Mouse (Mus musculus) CH12.LX (cell line): ENCODE measurements at regions not wholly inside any gene's neighbourhood (a gene's known extent, or its start where the extent isn't known, plus 50 kb on each side); places are given as distances from the start of the nearest gene placed in this dataset.

Experiments used
- DNase-seq: peaks from one replicate; pipeline ENCODE4 v3.0.0-alpha.2; 2013; ENCODE audit errors: extremely low read depth
- H3K27ac ChIP-seq: 2 replicates; pipeline ENCODE4 v1.5.1; 2012; ENCODE audit warnings: low read depth, mild to moderate bottlenecking, control low read depth, moderate library complexity; ENCODE audit not compliant: insufficient read depth
- H3K27me3 ChIP-seq: replicated peaks from 2 replicates; pipeline ENCODE3; 2012; ENCODE audit warnings: inconsistent platforms
- H3K36me3 ChIP-seq, 2 experiments: replicated peaks in 1 of 2; 2 replicates each; pipeline versions ENCODE3 to v1.6.1; 2012; ENCODE audit warnings: inconsistent platforms in 1 of 2, low read length in 1 of 2, mild to moderate bottlenecking in 1 of 2, mixed read lengths in 1 of 2, moderate library complexity in 1 of 2; ENCODE audit not compliant: control insufficient read depth in 1 of 2, insufficient read depth in 1 of 2
- H3K4me1 ChIP-seq, 2 experiments: 2 replicates each; pipeline ENCODE4 v1.6.1; 2012; ENCODE audit warnings: inconsistent platforms in 1 of 2, moderate library complexity in 1 of 2; ENCODE audit not compliant: insufficient read depth in 2 of 2, control insufficient read depth in 1 of 2
- H3K4me2 ChIP-seq: 2 replicates; pipeline ENCODE4 v1.6.1; 2012; ENCODE audit warnings: low read depth, mild to moderate bottlenecking, control low read depth; ENCODE audit not compliant: poor library complexity, insufficient read depth, severe bottlenecking
- H3K4me3 ChIP-seq, 3 experiments: fragments of 150-350 bp in 1 of 3; sonication (generic) in 1 of 3; replicated peaks in 1 of 3; 2 replicates each; pipeline versions ENCODE3 to v1.5.1; 2011 to 2012; ENCODE audit warnings: low read depth in 2 of 3, low read length in 2 of 3, mild to moderate bottlenecking in 2 of 3, moderate library complexity in 2 of 3, control low read depth in 1 of 3, improper control_type of control experiment in 1 of 3, inconsistent platforms in 1 of 3, mixed read lengths in 1 of 3; ENCODE audit not compliant: poor library complexity in 1 of 3
- H3K79me2 ChIP-seq: replicated peaks from 2 replicates; pipeline ENCODE4 v1.6.1; 2012; ENCODE audit warnings: mild to moderate bottlenecking, moderate library complexity; ENCODE audit not compliant: control insufficient read depth, poor library complexity, insufficient read depth, severe bottlenecking; ENCODE audit errors: extremely low read depth
- H3K9ac ChIP-seq: 2 replicates; pipeline ENCODE4 v1.6.1; 2012; ENCODE audit warnings: low read depth, mild to moderate bottlenecking, control low read depth, moderate library complexity; ENCODE audit not compliant: insufficient read depth
- H3K9me3 ChIP-seq: replicated peaks from 2 replicates; pipeline ENCODE3; 2012; ENCODE audit warnings: low read length, inconsistent platforms, mixed read lengths
- BHLHE40 ChIP-seq: IDR thresholded peaks from 2 replicates; pipeline ENCODE4 v1.6.1; 2011; ENCODE audit warnings: mild to moderate bottlenecking, low read depth, low read length, improper control_type of control experiment
- CTCF ChIP-seq, 2 experiments: IDR thresholded peaks in 1 of 2; conservative IDR thresholded peaks in 1 of 2; 2 replicates each; pipeline ENCODE4 v1.5.1; 2011 to 2012; ENCODE audit warnings: low read depth in 2 of 2, low read length in 2 of 2, improper control_type of control experiment in 1 of 2, inconsistent platforms in 1 of 2, mild to moderate bottlenecking in 1 of 2, moderate library complexity in 1 of 2
- E2F4 ChIP-seq: IDR thresholded peaks from 2 replicates; pipeline ENCODE4 v1.6.1; 2011; ENCODE audit warnings: low read depth, low read length, improper control_type of control experiment; ENCODE audit not compliant: insufficient replicate concordance
- EP300 ChIP-seq: IDR thresholded peaks from 2 replicates; pipeline ENCODE4 v1.6.1; 2011; ENCODE audit warnings: low read length, improper control_type of control experiment
- ETS1 ChIP-seq: conservative IDR thresholded peaks from 2 replicates; pipeline ENCODE4 v1.6.1; 2012; ENCODE audit warnings: low read depth, mild to moderate bottlenecking, inconsistent platforms, low read length, improper control_type of control experiment, moderate library complexity
- IRF4 ChIP-seq: IDR thresholded peaks from 2 replicates; pipeline ENCODE4 v1.6.1; 2014; ENCODE audit warnings: low read depth, mild to moderate bottlenecking, inconsistent platforms, low read length, improper control_type of control experiment
- KAT2A ChIP-seq: IDR thresholded peaks from 2 replicates; pipeline ENCODE4 v1.6.1; 2012; ENCODE audit warnings: low read length, improper control_type of control experiment, inconsistent platforms; ENCODE audit not compliant: insufficient replicate concordance
- MAFK ChIP-seq: IDR thresholded peaks from 2 replicates; pipeline ENCODE4 v1.6.1; 2011; ENCODE audit warnings: low read length, improper control_type of control experiment; ENCODE audit not compliant: insufficient replicate concordance
- NELFE ChIP-seq: IDR thresholded peaks from 2 replicates; pipeline ENCODE4 v1.6.1; 2011; ENCODE audit warnings: low read depth, low read length, improper control_type of control experiment
- POLR2AphosphoS2 ChIP-seq: IDR thresholded peaks from 2 replicates; pipeline ENCODE4 v1.6.1; 2011; ENCODE audit warnings: low read depth, low read length, improper control_type of control experiment
- RCOR1 ChIP-seq: conservative IDR thresholded peaks from 2 replicates; pipeline ENCODE4 v1.6.1; 2012; ENCODE audit warnings: low read depth, mild to moderate bottlenecking, inconsistent platforms, low read length, improper control_type of control experiment
- SIN3A ChIP-seq: IDR thresholded peaks from 2 replicates; pipeline ENCODE4 v1.6.1; 2012; ENCODE audit warnings: low read length, improper control_type of control experiment, inconsistent platforms
- TCF12 ChIP-seq: IDR thresholded peaks from 2 replicates; pipeline ENCODE4 v1.6.1; 2014; ENCODE audit warnings: low read depth, mild to moderate bottlenecking, inconsistent platforms, low read length, improper control_type of control experiment
- USF1 ChIP-seq: IDR thresholded peaks from 2 replicates; pipeline ENCODE4 v1.6.1; 2014; ENCODE audit warnings: low read depth, mild to moderate bottlenecking, inconsistent platforms, low read length, improper control_type of control experiment
- ZC3H11A ChIP-seq: IDR thresholded peaks from 2 replicates; pipeline ENCODE4 v1.6.1; 2012; ENCODE audit warnings: low read depth, mild to moderate bottlenecking, inconsistent platforms, low read length, improper control_type of control experiment
- ZKSCAN1 ChIP-seq: IDR thresholded peaks from 2 replicates; pipeline ENCODE4 v1.6.1; 2012; ENCODE audit warnings: low read depth, inconsistent platforms, low read length, improper control_type of control experiment, borderline replicate concordance
- ZMIZ1 ChIP-seq: IDR thresholded peaks from 2 replicates; pipeline ENCODE4 v1.6.1; 2012; ENCODE audit warnings: low read depth, mild to moderate bottlenecking, inconsistent platforms, low read length, improper control_type of control experiment
- ZNF384 ChIP-seq: IDR thresholded peaks from 2 replicates; pipeline ENCODE4 v1.6.1; 2012; ENCODE audit warnings: low read depth, low read length, improper control_type of control experiment, inconsistent platforms
- dilution Hi-C: fragments of 300-500 bp; cut with MboI; formaldehyde crosslinking; loops from 2 replicates; pipeline ENCODE4 v1.14.3; 2020; ENCODE audit warnings: low sequenced_read_pairs; ENCODE audit not compliant: extremely low pct_unique_long_range_greater_than_20kb, extremely low pct_ligation_motif_present
- in situ Hi-C: fragments of 300-500 bp; cut with MboI; formaldehyde crosslinking; loops from 3 replicates; pipeline ENCODE4 v1.14.3; 2019; ENCODE audit warnings: low sequenced_read_pairs, low pct_ligation_motif_present, low pct_unique_long_range_greater_than_20kb, mixed read lengths

GRCm38 (mm10) chr8:53994208-53994607 lies 83.2 kb upstream of the Vegfc start:
- Histone ChIP-seq H3K27ac (no peak overlapping the region), H3K79me2 (no peaks in the 10 kb centered on the region), H3K4me3 (no peak overlapping the region), H3K36me3 (no peaks in the 10 kb centered on the region), H3K27me3 (no peaks in the 10 kb centered on the region), H3K9me3 (no peaks in the 10 kb centered on the region), H3K4me1 (peaks cover 0 to 10% of the 10 kb centered on the region in 2 experiments; a peak in 2 of 4 replicates), H3K4me2 (no peak overlapping the region), H3K9ac (no peak overlapping the region)
- peak; percentile 20 for DNase-seq
- dilution Hi-C loops, result no loop called here
- in situ Hi-C loops, result no loop called here
- no peak for TF ChIP-seq MAFK
- peak; percentile 44 for TF ChIP-seq EP300
- TF ChIP-seq ZNF384, result peak; percentile 82
- no peak for TF ChIP-seq ZMIZ1
- TF ChIP-seq IRF4, result 0 out of 2 replicates have a peak, but pooled peaks have one; percentile 11

- H3K36me3 ChIP-seq, result no peaks in the 10 kb centered on the region
- no peaks in the 10 kb centered on the region for H3K9me3 ChIP-seq
- peaks cover 0 to 10% of the 10 kb centered on the region in 2 experiments; a peak in 2 of 4 replicates for H3K4me1 ChIP-seq
- no peaks in the 10 kb centered on the region for H3K27me3 ChIP-seq
- H3K4me2 ChIP-seq, result no peak overlapping the region
- DNase-seq, result no peak
- dilution Hi-C loops, result no loop called here
- H3K4me3 ChIP-seq, result no peak overlapping the region
- in situ Hi-C loops, result no loop called here
- no peak for TF ChIP-seq POLR2AphosphoS2
- no peak for TF ChIP-seq ZKSCAN1
- TF ChIP-seq ZC3H11A, result no peak
- no peak for TF ChIP-seq ZMIZ1
- TF ChIP-seq NELFE, result no peak
- no peak for TF ChIP-seq SIN3A
- no peak for TF ChIP-seq TCF12
- no peak for TF ChIP-seq USF1
- no peak for TF ChIP-seq IRF4
- TF ChIP-seq E2F4, result no peak
- H3K79me2 ChIP-seq, result no peaks in the 10 kb centered on the region
- H3K9ac ChIP-seq, result no peak overlapping the region
- H3K27ac ChIP-seq, result no peak overlapping the region
Measured at GRCm38 (mm10) chr8:53997461-53997860, 79.9 kb upstream of the Vegfc start.

DNA sequence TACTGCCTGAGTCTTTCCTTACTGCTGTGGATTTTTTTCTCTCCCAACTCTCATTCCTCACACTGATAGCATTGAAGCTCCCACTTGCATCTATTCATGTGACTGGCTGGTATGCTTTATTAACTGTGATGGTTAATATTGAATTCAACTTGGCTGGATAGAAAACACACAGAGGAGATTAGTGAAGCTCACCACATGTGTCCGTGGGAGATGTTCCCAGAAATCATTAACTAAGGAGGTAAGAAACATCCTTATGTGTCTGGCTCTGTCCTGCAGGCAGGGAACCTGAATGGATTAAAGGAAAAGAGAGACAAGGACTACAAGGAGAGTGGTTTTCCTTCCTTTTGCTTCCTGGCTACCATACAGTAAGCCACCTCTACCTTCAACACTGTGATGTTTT lies 74.5 kb upstream of the Vegfc start:
- in situ Hi-C loops, result no loop called here

More for the DNA sequence above, 74.5 kb upstream of the Vegfc start:
- Histone ChIP-seq H3K27me3 (no peaks in the 10 kb centered on the region), H3K79me2 (no peaks in the 10 kb centered on the region), H3K27ac (no peak overlapping the region), H3K9me3 (no peaks in the 10 kb centered on the region), H3K4me1 (no peaks in the 10 kb centered on the region), H3K4me2 (no peak overlapping the region), H3K4me3 (no peak overlapping the region), H3K36me3 (no peaks in the 10 kb centered on the region), H3K9ac (no peak overlapping the region)
- DNase-seq, result no peak
- TF ChIP-seq KAT2A, result no peak
- no peak for TF ChIP-seq ZKSCAN1
- TF ChIP-seq RCOR1, result no peak
- no peak for TF ChIP-seq CTCF (conservative IDR thresholded peaks at IDR 0.05 in 1 of 2, IDR thresholded peaks at IDR 0.05 in 1 of 2; ENCODE audit: low read depth in 2 of 2, low read length in 2 of 2)
- no peak for TF ChIP-seq BHLHE40
- TF ChIP-seq ZNF384, result no peak
- no peak for TF ChIP-seq ETS1
- TF ChIP-seq SIN3A, result no peak
- dilution Hi-C loops, result no loop called here
